ENCODE assay signal across 16 mouse cellular contexts in the genomic region with DNA sequence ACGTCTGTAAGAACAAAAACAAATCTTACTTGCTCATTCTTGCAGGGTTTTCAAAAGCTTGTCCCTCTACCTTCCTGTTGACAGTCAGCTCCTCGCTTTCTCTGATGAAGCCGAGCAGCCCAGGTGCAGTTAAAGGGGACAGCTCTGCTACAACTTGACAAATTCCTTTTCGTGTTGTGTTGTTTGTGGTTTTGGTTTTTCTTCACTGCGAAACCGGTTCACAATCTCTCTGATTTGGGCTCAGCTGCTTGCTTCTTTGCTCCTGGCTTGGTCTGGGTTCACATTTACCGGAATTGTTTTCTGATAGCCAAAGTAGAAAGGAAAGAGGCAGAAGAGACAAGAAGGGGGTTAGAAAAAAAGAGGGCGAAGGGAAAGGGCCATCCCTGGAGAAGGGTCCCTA. TPM values are rescaled to one million over a fixed set of nuclear protein-coding genes. Genes with fewer than 3 reads are reported as not detected.
A peak's percentile ranks its signal among the peaks of the same experiment; 100 is the strongest.
DNase-seq lines count a peak whose midpoint lies in the region; ATAC-seq and TF ChIP-seq lines count a peak whose summit lies in the region.
"Had no signal": no experiment of that assay in that cellular context is flagged by ENCODE, and none has a peak within 500 bp of the region (broad histone marks: within the 10 kb centered on the region; RNA-seq: fewer than 3 reads in every experiment).

No protein-coding gene starts in this region.

- ATAC-seq in embryonic facial prominence, embryonic 13.5 days (ENCODE audit: insufficient number of reproducible peaks, insufficient read depth, low FRiP score, low TSS enrichment, low read depth), result no peak
- no peak for ATAC-seq in midbrain, embryonic 13.5 days

- H3K36me3 ChIP-seq in embryonic facial prominence, embryonic 13.5 days, result no peaks in the 10 kb centered on the region
- no peaks in the 10 kb centered on the region for H3K36me3 ChIP-seq in embryonic facial prominence, embryonic 10.5 days (replicated peaks)
- no peaks in the 10 kb centered on the region for H3K36me3 ChIP-seq in ES-Bruce4 (ENCODE audit: control insufficient read depth, insufficient read depth, low read length, poor library complexity, severe bottlenecking)
- H3K36me3 ChIP-seq in hindbrain, embryonic 10.5 days, result no peaks in the 10 kb centered on the region
- H3K36me3 ChIP-seq in midbrain, embryonic 13.5 days, result no peaks in the 10 kb centered on the region

- no peak for TF ChIP-seq CTCF in ES-Bruce4 (IDR thresholded peaks at IDR 0.05; ENCODE audit: low read depth, low read length)

- no peaks in the 10 kb centered on the region for H3K9me3 ChIP-seq in embryonic facial prominence, embryonic 13.5 days
- H3K9me3 ChIP-seq in embryonic facial prominence, embryonic 10.5 days, result no peaks in the 10 kb centered on the region
- H3K9me3 ChIP-seq in ES-Bruce4 (replicated peaks; ENCODE audit: control insufficient read depth, insufficient read depth, low read length, poor library complexity, severe bottlenecking), result no peaks in the 10 kb centered on the region
- H3K9me3 ChIP-seq in hindbrain, embryonic 10.5 days, result no peaks in the 10 kb centered on the region
- H3K9me3 ChIP-seq in midbrain, embryonic 13.5 days, result no peaks in the 10 kb centered on the region

- H3K4me3 ChIP-seq in embryonic facial prominence, embryonic 13.5 days, result peak overlapping the region; percentile 47; the same call in 1 of the 2 replicates
- H3K4me3 ChIP-seq in embryonic facial prominence, embryonic 10.5 days, result no peak overlapping the region
- H3K4me3 ChIP-seq in ES-Bruce4 (ENCODE audit: low read depth, low read length), result peak overlapping the region; percentile 53; the same call in 1 of the 2 replicates
- peak overlapping the region; percentile 53 for H3K4me3 ChIP-seq in hindbrain, embryonic 10.5 days
- H3K4me3 ChIP-seq in midbrain, embryonic 13.5 days (replicated peaks), result peak overlapping the region; percentile 48
- H3K4me3 ChIP-seq: gastrocnemius, adult 2 months; left cerebral cortex, adult 2 months had no signal

- TF ChIP-seq POLR2A in ES-Bruce4 (IDR thresholded peaks at IDR 0.05; ENCODE audit: insufficient read depth, low read length), result no peak

- H3K4me1 ChIP-seq in embryonic facial prominence, embryonic 13.5 days, result peaks cover 36% of the 10 kb centered on the region
- H3K4me1 ChIP-seq in embryonic facial prominence, embryonic 10.5 days, result peaks cover 36% of the 10 kb centered on the region
- H3K4me1 ChIP-seq in ES-Bruce4 (ENCODE audit: control insufficient read depth, insufficient read depth, low read length), result no peaks in the 10 kb centered on the region
- peaks cover 41% of the 10 kb centered on the region for H3K4me1 ChIP-seq in hindbrain, embryonic 10.5 days (replicated peaks)
- H3K4me1 ChIP-seq in midbrain, embryonic 13.5 days (replicated peaks), result peaks cover 42% of the 10 kb centered on the region

- no peak overlapping the region for H3K27ac ChIP-seq in embryonic facial prominence, embryonic 13.5 days
- H3K27ac ChIP-seq in embryonic facial prominence, embryonic 10.5 days (replicated peaks), result no peak overlapping the region
- H3K27ac ChIP-seq in ES-Bruce4 (ENCODE audit: insufficient read depth, low read length), result no peak overlapping the region
- no peak overlapping the region for H3K27ac ChIP-seq in hindbrain, embryonic 10.5 days
- peak overlapping the region; percentile 80 for H3K27ac ChIP-seq in midbrain, embryonic 13.5 days
- H3K27ac ChIP-seq: gastrocnemius, adult 2 months; left cerebral cortex, adult 2 months had no signal

- no peak for TF ChIP-seq EP300 in ES-Bruce4 (IDR thresholded peaks at IDR 0.05; ENCODE audit: insufficient read depth, low read depth, low read length)

- DNase-seq in embryonic facial prominence, embryonic 10.5 days (ENCODE audit: low spot score), result no peak
- no peak for DNase-seq in hindbrain, embryonic 10.5 days (ENCODE audit: low spot score)
- no peak for DNase-seq in spleen, postnatal 14 days (ENCODE audit: low spot score in 2 of 2)
- DNase-seq in right cerebral cortex, postnatal 4 days, result no peak
- no peak for DNase-seq in ovary, postnatal 10 days (ENCODE audit: low spot score)
- DNase-seq: adrenal gland, postnatal 10 days; cerebellum, adult 11 months; gastrocnemius, adult 2 months; heart, postnatal 4 days; kidney, postnatal 36 days had no signal

- WGBS in embryonic facial prominence, embryonic 13.5 days, result 2% methylated on average over 8 of the region's 8 CpGs
- 2% methylated on average over 8 of the region's 8 CpGs for WGBS in embryonic facial prominence, embryonic 10.5 days
- 3% methylated on average over 8 of the region's 8 CpGs for WGBS in hindbrain, embryonic 10.5 days
- 2% methylated on average over 8 of the region's 8 CpGs for WGBS in midbrain, embryonic 13.5 days

- H3K27me3 ChIP-seq in embryonic facial prominence, embryonic 13.5 days, result peaks cover 92% of the 10 kb centered on the region
- H3K27me3 ChIP-seq in embryonic facial prominence, embryonic 10.5 days (replicated peaks; ENCODE audit: low read depth, poor library complexity, severe bottlenecking), result peaks cover 100% of the 10 kb centered on the region
- peaks cover 27% of the 10 kb centered on the region for H3K27me3 ChIP-seq in ES-Bruce4 (ENCODE audit: control insufficient read depth, insufficient read depth, low read length, poor library complexity, severe bottlenecking)
- peaks cover 100% of the 10 kb centered on the region for H3K27me3 ChIP-seq in hindbrain, embryonic 10.5 days (ENCODE audit: insufficient read depth, poor library complexity, severe bottlenecking)
- peaks cover 88% of the 10 kb centered on the region for H3K27me3 ChIP-seq in midbrain, embryonic 13.5 days

- no peak overlapping the region for H3K9ac ChIP-seq in embryonic facial prominence, embryonic 13.5 days
- H3K9ac ChIP-seq in ES-Bruce4 (ENCODE audit: low read depth, poor library complexity, severe bottlenecking), result no peak overlapping the region; the same call in 1 of the 2 replicates
- H3K9ac ChIP-seq in midbrain, embryonic 13.5 days (replicated peaks), result peak overlapping the region; percentile 64

- H3K4me2 ChIP-seq in embryonic facial prominence, embryonic 13.5 days, result no peak overlapping the region; the same call in 1 of the 2 replicates
- H3K4me2 ChIP-seq in midbrain, embryonic 13.5 days (replicated peaks), result peak overlapping the region; percentile 80

RNA-seq across cellular contexts. Expression of gene Pou4f2, which starts 2.1 kb away (rescaled TPM):
- polyA plus RNA-seq in embryonic facial prominence, embryonic 13.5 days (2015; fragmentation: Nextera tagmentation; extraction: Ambion mirVana), result 0.08 TPM in 1 of 2 replicates, not detected in the other
- 0.15 and 0.16 TPM in 2 replicates for polyA plus RNA-seq in embryonic facial prominence, embryonic 10.5 days (2016; fragmentation: Nextera tagmentation; extraction: Ambion mirVana)
- 0.41 TPM in 1 of 2 replicates, not detected in the other for polyA plus RNA-seq in ES-Bruce4 (2011; ENCODE audit: insufficient read depth, insufficient read length, low read depth, missing spikeins)
- 0.60 and 1.7 TPM in 2 replicates for polyA plus RNA-seq in hindbrain, embryonic 10.5 days (2016; fragmentation: Nextera tagmentation; extraction: Ambion mirVana)
- polyA plus RNA-seq in midbrain, embryonic 13.5 days (2015; fragmentation: Nextera tagmentation; extraction: Ambion mirVana), result 8.0 and 9.9 TPM in 2 replicates
- polyA plus RNA-seq: liver, embryonic 16.5 days; small intestine, adult 2 months had no signal
